Mouse (Mus musculus): ENCODE measurements around the gene Anxa10. TPM values are rescaled to one million over a fixed set of nuclear protein-coding genes. Genes with fewer than 3 reads are reported as not detected.

Anxa10 gene
- not detected in 2 replicates for polyA plus RNA-seq (2015; fragmentation: Nextera tagmentation; extraction: Ambion mirVana)

DNA sequence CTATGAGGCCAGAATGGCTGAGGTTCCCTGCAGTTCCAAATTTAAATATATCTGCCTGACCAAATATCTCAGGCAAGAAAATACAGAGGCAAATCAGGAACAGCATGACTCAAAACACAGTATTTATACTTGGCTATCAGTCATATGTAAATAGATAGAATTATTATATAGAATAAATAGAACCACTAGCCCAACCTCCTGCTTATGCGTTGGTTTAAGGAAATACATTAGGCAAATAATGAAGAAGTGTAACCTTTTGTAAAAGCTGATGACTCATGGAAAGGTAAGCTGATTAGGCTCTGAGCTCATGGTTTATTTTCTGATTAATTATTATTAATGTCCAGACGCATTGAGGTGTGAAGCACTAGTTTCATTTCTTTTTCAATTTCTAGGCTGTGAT, at the start of gene Anxa10:
Gene Anxa10, minus strand, starts transcription at position 53 of the 400 bp plus-strand sequence.
- 64% methylated on average over 2 of the region's 2 CpGs for WGBS (ENCODE audit: insufficient replicate concordance)
- Histone ChIP-seq H3K4me3 (replicated peaks) (no peak within 1 kb of the TSS), H3K4me2 (no peak within 1 kb of the TSS), H3K27me3 (no peaks in the 10 kb centered on the region), H3K9ac (no peak within 1 kb of the TSS), H3K9me3 (replicated peaks) (no peaks in the 10 kb centered on the region), H3K4me1 (replicated peaks) (no peaks in the 10 kb centered on the region), H3K27ac (replicated peaks) (no peak within 1 kb of the TSS), H3K36me3 (replicated peaks) (no peaks in the 10 kb centered on the region)
- ATAC-seq (ENCODE audit: insufficient read depth) = no peak

DNA sequence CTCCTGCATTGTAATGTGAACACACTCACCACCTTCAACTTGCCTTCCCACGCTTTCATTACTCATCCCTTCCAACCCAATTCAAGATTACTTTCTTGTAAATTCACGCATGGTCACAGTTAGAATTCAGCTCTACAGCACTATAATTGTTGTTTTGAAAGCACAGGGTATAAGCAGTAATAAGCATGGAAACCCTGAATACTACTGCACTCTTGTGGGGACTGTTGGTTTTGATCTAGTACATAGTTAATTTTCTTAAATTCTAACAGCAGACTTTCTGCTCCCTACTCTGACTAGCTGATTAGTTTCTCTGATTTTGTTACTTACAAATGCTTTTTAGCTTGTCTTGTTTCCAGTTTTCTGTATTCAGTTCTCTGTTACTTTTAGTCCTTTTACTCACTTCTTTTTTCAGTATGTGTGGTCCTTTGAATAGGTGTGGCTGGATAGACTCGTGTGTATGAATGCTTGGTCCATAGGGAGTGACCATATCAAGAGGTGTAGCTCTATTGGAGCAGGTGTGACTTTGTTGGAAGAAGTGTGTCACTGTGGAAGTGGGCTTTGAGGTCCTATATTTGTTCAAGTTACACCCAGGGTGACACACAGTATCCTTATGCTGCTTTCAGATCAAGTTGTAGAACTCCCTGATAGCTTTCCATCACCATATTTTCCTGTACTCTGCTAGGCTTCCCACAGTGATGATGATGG, 9.9 kb upstream of the Anxa10 start:
- H3K9me3 ChIP-seq (replicated peaks) = no peaks in the 10 kb centered on the region
- no peaks in the 10 kb centered on the region for H3K4me1 ChIP-seq (replicated peaks)
- H3K4me3 ChIP-seq (replicated peaks) = no peak overlapping the region
- no peak overlapping the region for H3K27ac ChIP-seq (replicated peaks)
- no peak overlapping the region for H3K9ac ChIP-seq
- no peaks in the 10 kb centered on the region for H3K36me3 ChIP-seq (replicated peaks)
- no peak overlapping the region for H3K4me2 ChIP-seq
- WGBS (ENCODE audit: insufficient replicate concordance) = 53% methylated on average over 3 of the region's 3 CpGs
- no peak for ATAC-seq (ENCODE audit: insufficient read depth)
- no peaks in the 10 kb centered on the region for H3K27me3 ChIP-seq

DNA sequence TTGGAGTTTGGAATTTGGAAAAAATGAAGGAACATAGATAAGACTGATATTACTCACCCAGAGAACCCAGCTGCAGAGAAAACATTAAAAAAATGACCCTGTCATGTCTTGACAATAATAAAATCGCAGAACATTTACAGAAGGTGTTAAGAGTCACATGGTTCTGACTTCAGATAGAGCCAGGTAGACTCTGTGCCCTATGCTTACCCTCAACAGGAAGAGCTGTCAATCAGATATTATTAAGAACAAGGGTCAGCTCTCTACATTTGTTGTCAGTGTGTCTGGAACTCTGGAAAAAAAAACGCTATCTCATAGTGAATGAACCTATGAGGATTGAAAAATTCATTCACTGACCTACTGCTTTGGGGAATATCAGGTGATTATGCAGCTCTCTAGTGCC, 25.7 kb downstream of the Anxa10 start:
- Histone ChIP-seq H3K27ac (replicated peaks) (no peak overlapping the region), H3K4me3 (replicated peaks) (no peak overlapping the region), H3K4me2 (no peak overlapping the region), H3K9me3 (replicated peaks) (no peaks in the 10 kb centered on the region), H3K27me3 (no peaks in the 10 kb centered on the region), H3K9ac (no peak overlapping the region), H3K36me3 (replicated peaks) (no peaks in the 10 kb centered on the region), H3K4me1 (replicated peaks) (no peaks in the 10 kb centered on the region)
- ATAC-seq (ENCODE audit: insufficient read depth) = no peak
- 58% methylated on average over 2 of the region's 2 CpGs for WGBS (ENCODE audit: insufficient replicate concordance)

DNA sequence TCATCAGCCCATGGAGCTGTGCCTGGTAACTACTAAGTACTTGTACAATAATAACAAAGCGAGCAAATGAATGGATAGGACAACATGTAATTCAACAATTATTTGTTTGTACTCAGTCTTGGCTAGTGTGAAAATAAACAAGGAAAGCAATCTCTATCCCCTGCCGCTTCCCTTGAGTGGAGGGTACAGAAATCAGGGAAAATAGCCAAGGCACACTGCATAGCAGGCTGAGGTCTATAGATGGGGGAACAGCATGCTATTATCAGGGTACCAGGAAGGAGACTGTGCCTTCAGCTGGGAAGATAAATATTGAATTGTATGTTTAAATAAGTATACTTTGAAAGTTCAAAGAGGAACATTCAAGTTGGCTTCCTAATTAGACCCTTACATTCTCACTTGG, 41.1 kb downstream of the Anxa10 start:
- no peak overlapping the region for H3K9ac ChIP-seq
- no peak for ATAC-seq (ENCODE audit: insufficient read depth)
- no peaks in the 10 kb centered on the region for H3K27me3 ChIP-seq
- no peak overlapping the region for H3K4me2 ChIP-seq
- H3K4me1 ChIP-seq (replicated peaks) = no peaks in the 10 kb centered on the region
- H3K27ac ChIP-seq (replicated peaks) = no peak overlapping the region
- no peak overlapping the region for H3K4me3 ChIP-seq (replicated peaks)
- H3K36me3 ChIP-seq (replicated peaks) = no peaks in the 10 kb centered on the region
- WGBS (ENCODE audit: insufficient replicate concordance) = 67% methylated on average over 2 of the region's 2 CpGs
- H3K9me3 ChIP-seq (replicated peaks) = no peaks in the 10 kb centered on the region

DNA sequence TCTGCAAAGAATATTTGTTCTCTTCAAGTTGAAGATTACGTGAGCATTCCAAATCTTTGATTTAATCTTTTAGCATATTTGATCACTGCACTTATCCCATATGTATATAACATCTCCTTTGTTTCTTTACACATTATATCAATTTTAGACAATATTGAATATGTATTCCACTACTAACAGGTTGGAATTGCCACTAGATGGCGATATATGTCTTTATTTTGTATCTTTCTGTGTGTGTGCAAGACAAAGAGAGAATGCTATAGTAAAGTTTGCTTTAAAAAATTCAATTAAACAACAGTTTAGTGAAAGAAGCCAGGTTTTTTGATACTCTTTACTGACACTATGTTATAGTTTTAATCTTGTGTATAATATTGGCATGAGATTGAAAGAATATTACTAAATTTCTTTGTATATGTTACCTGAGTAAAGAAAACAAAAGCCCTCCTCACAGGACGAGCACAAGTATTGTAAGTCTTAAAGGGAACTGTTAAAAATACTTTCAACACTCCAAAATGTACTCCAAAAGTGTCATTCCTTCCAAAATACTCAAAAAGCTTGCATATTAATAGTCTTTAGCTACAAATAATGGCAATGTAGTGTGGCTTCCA, 42.7 kb downstream of the Anxa10 start:
- no peak for ATAC-seq (ENCODE audit: insufficient read depth)
- H3K4me1 ChIP-seq (replicated peaks) = no peaks in the 10 kb centered on the region
- H3K27me3 ChIP-seq = no peaks in the 10 kb centered on the region
- H3K9me3 ChIP-seq (replicated peaks) = no peaks in the 10 kb centered on the region
- no peak overlapping the region for H3K4me2 ChIP-seq
- 30% methylated on average over 3 of the region's 3 CpGs for WGBS (ENCODE audit: insufficient replicate concordance)
- H3K36me3 ChIP-seq (replicated peaks) = no peaks in the 10 kb centered on the region
- no peak overlapping the region for H3K27ac ChIP-seq (replicated peaks)
- H3K4me3 ChIP-seq (replicated peaks) = no peak overlapping the region
- no peak overlapping the region for H3K9ac ChIP-seq

DNA sequence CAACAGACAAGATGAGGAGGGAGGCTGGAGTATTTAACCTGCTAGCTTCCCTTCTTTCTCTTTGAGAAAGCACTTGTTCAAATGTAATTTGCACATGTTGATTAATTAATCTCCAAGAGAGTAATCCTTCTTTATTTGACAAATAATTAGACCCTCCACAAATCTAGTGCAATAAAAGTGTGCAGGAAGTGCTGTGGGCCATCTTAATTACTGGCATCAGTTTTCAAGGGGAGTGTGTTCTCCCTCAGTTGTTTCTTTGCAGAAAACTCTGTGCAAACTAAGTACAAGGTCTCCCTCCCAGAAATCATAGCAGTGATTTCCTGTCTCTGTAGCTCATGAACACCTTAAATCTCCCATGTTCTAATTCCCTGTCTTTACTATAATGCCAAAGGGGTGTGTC, 54.6 kb downstream of the Anxa10 start:
- H3K9ac ChIP-seq = no peak overlapping the region
- H3K4me3 ChIP-seq (replicated peaks) = no peak overlapping the region
- ATAC-seq (ENCODE audit: insufficient read depth) = no peak
- no peak overlapping the region for H3K27ac ChIP-seq (replicated peaks)
- H3K9me3 ChIP-seq (replicated peaks) = no peaks in the 10 kb centered on the region
- no peaks in the 10 kb centered on the region for H3K4me1 ChIP-seq (replicated peaks)
- H3K36me3 ChIP-seq (replicated peaks) = no peaks in the 10 kb centered on the region
- H3K4me2 ChIP-seq = no peak overlapping the region
- no peaks in the 10 kb centered on the region for H3K27me3 ChIP-seq

DNA sequence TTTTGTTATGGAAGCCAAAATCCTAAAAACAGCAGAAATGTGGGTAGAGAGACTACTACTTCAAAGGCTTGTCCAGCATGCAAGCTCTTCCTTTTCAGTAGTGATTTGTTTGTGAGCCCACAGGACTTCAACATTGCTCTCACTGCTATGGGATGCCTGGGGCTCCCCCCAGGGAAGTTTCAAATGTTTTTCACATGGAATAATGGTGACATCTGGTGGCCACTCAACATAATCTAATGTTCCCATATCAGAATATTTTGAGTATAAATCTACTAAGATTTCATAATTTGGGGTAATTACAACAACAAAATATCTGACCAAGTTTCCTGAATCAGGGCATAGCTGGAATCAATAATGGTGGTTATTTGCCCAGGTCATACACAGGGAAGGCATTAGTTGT, 62.6 kb downstream of the Anxa10 start:
- Histone ChIP-seq H3K9ac (no peak overlapping the region), H3K27ac (replicated peaks) (no peak overlapping the region), H3K4me1 (replicated peaks) (no peaks in the 10 kb centered on the region), H3K27me3 (no peaks in the 10 kb centered on the region), H3K4me3 (replicated peaks) (no peak overlapping the region), H3K4me2 (no peak overlapping the region), H3K9me3 (replicated peaks) (no peaks in the 10 kb centered on the region), H3K36me3 (replicated peaks) (no peaks in the 10 kb centered on the region)
- no peak for ATAC-seq (ENCODE audit: insufficient read depth)

DNA sequence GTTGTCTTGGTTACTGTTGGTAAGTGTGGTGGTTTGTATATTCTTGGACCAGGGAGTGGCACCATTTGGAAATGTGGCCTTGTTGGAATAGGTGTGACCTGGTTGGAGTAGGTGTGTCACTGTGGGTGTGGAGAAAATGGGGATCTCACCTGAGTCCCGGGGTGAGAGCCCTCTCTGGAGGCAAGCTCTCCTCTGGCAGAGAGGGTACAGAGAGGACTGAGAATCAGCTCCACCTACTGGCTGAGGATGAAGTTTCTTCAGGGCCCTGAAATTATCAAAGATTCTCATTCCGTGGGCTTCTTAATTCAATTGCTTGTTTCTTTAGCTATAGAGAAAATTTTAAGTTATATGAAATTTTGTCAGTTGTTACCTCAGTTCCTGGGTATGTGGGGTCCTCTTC, 76.1 kb downstream of the Anxa10 start:
- no peaks in the 10 kb centered on the region for H3K4me1 ChIP-seq (replicated peaks)
- 33% methylated on average over 2 of the region's 2 CpGs for WGBS (ENCODE audit: insufficient replicate concordance)
- no peak overlapping the region for H3K27ac ChIP-seq (replicated peaks)
- ATAC-seq (ENCODE audit: insufficient read depth) = no peak
- no peak overlapping the region for H3K4me2 ChIP-seq
- no peak overlapping the region for H3K4me3 ChIP-seq (replicated peaks)
- H3K9ac ChIP-seq = no peak overlapping the region
- no peaks in the 10 kb centered on the region for H3K9me3 ChIP-seq (replicated peaks)
- H3K27me3 ChIP-seq = no peaks in the 10 kb centered on the region
- no peaks in the 10 kb centered on the region for H3K36me3 ChIP-seq (replicated peaks)

DNA sequence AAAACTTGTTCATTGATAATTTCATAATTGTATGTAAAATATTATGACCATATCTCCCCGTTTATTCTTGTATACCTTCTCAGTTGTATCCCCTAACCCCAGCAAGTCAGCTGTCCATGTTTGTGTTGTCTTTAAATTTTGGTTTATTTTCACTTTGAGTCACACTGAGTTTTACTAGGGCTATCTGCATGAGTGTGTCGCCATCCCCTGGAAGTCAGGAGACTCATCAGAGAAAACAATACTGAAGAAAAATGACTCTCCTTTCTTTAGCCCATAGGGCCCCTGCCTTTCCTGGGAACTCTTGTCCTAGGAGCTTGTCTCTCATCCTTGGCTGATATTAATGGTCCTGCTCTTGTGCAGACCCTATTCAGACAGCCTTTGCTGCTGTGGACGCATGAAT, 88.6 kb downstream of the Anxa10 start:
- no peak for ATAC-seq (ENCODE audit: insufficient read depth)
- H3K27me3 ChIP-seq = no peaks in the 10 kb centered on the region
- H3K27ac ChIP-seq (replicated peaks) = no peak overlapping the region
- H3K4me1 ChIP-seq (replicated peaks) = no peaks in the 10 kb centered on the region
- no peak overlapping the region for H3K9ac ChIP-seq
- no peaks in the 10 kb centered on the region for H3K36me3 ChIP-seq (replicated peaks)
- no peak overlapping the region for H3K4me2 ChIP-seq
- 44% methylated on average over 3 of the region's 3 CpGs for WGBS (ENCODE audit: insufficient replicate concordance)
- H3K4me3 ChIP-seq (replicated peaks) = no peak overlapping the region
- no peaks in the 10 kb centered on the region for H3K9me3 ChIP-seq (replicated peaks)

DNA sequence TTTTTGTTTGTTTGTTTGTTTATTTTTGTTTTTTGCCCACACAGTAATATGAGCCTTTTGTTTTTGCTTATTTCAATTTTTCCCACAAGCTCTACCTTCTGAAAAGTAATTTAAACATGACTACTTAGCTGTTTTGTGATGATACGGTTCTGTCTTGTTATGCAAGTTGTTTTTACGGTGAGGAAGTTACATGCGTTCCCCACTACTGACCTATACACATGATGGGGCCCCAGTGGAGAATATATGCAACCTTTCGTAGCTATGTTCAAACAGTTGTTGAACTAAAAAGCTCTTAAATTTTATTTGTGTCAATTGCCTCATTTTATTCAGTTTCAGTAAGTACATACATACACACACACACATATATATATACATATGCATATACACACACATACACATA, 108.4 kb downstream of the Anxa10 start:
- no peak for ATAC-seq (ENCODE audit: insufficient read depth)
- H3K4me1 ChIP-seq (replicated peaks) = no peaks in the 10 kb centered on the region
- 57% methylated on average over 4 of the region's 4 CpGs for WGBS (ENCODE audit: insufficient replicate concordance)
- H3K9me3 ChIP-seq (replicated peaks) = no peaks in the 10 kb centered on the region
- no peak overlapping the region for H3K27ac ChIP-seq (replicated peaks)
- H3K4me3 ChIP-seq (replicated peaks) = no peak overlapping the region
- no peaks in the 10 kb centered on the region for H3K36me3 ChIP-seq (replicated peaks)
- H3K27me3 ChIP-seq = no peaks in the 10 kb centered on the region
- H3K4me2 ChIP-seq = no peak overlapping the region
- H3K9ac ChIP-seq = no peak overlapping the region

DNA sequence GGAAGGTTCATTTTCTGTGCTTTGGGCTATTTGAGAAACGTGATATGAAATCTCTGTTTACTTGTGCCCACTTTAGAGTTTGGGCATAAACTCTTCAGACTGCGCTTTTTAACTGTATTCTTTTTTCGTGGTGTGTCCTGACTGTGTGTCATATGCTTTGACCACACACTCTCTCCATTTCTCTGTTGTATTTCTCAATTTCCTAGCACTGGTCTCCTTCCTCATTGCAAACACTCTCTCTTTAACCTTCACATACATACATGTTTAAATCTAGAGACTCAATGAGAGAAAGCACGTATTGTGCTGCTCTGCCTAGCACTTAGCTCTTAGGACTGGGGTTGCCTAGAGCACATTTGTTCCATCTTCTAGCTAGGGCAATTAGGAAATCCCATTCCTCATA, 108.8 kb downstream of the Anxa10 start:
- Histone ChIP-seq H3K9me3 (replicated peaks) (no peaks in the 10 kb centered on the region), H3K4me3 (replicated peaks) (no peak overlapping the region), H3K4me1 (replicated peaks) (no peaks in the 10 kb centered on the region), H3K27me3 (no peaks in the 10 kb centered on the region), H3K9ac (no peak overlapping the region), H3K36me3 (replicated peaks) (no peaks in the 10 kb centered on the region), H3K4me2 (no peak overlapping the region), H3K27ac (replicated peaks) (no peak overlapping the region)
- ATAC-seq (ENCODE audit: insufficient read depth) = no peak
- WGBS (ENCODE audit: insufficient replicate concordance) = 63% methylated on average over 4 of the region's 4 CpGs
